Mouse (Mus musculus) bone marrow macrophage, adult 2 months (primary cell): ENCODE measurements around the gene Tap1. TPM values are rescaled to one million over a fixed set of nuclear protein-coding genes. Genes with fewer than 3 reads are reported as not detected.
"Not testable (repeated sequence)": the region's sequence is repeated elsewhere in the genome, so short reads cannot be mapped to it uniquely, and the experiment has no call there.

Source experiments
- H3K27ac ChIP-seq: 2 replicates; pipeline ENCODE4 v1.5.1; 2012; ENCODE audit warnings: low read depth, low read length; ENCODE audit not compliant: insufficient read depth
- H3K4me1 ChIP-seq: 2 replicates; pipeline ENCODE4 v1.6.1; 2012; ENCODE audit warnings: low read length; ENCODE audit not compliant: control insufficient read depth, insufficient read depth
- H3K4me3 ChIP-seq: 2 replicates; pipeline ENCODE4 v1.5.1; 2012; ENCODE audit warnings: mild to moderate bottlenecking, low read length, moderate library complexity; ENCODE audit not compliant: insufficient read depth
- CTCF ChIP-seq: IDR thresholded peaks from 2 replicates; pipeline ENCODE4 v1.5.1; 2012; ENCODE audit warnings: low read depth, mild to moderate bottlenecking, low read length, moderate library complexity
- POLR2A ChIP-seq: IDR thresholded peaks from 2 replicates; pipeline ENCODE4 v1.6.1; 2012; ENCODE audit warnings: mild to moderate bottlenecking, low read depth, low read length, borderline replicate concordance
- polyA plus RNA-seq: library from polyadenylated mRNA; stranded (reverse); fragments of >200 nt; gene quantifications from 2 replicates; pipeline ENCODE4 v1.2.4, GENCODE M21; 2012; ENCODE audit not compliant: missing spikeins, insufficient read depth, insufficient read length

The Tap1 gene
- polyA plus RNA-seq, 1 experiment = 60.8 TPM

- Histone ChIP-seq H3K4me3 (no peak overlapping the region), H3K27ac (no peak overlapping the region), H3K4me1 (peaks cover 6% of the 10 kb centered on the region; the same call in 1 of the 2 replicates)
- TF ChIP-seq CTCF = no peak
- TF ChIP-seq POLR2A = no peak
Measured at GRCm38 (mm10) chr17:34209680-34210079, 22.3 kb downstream of the Tap1 start.

- H3K4me3 ChIP-seq = no peak overlapping the region
- 0 out of 2 replicates have a peak, but pooled peaks cover 2% of the 10 kb centered on the region for H3K4me1 ChIP-seq
- TF ChIP-seq CTCF (no peak), POLR2A (no peak)
- H3K27ac ChIP-seq = no peak overlapping the region
Measured at GRCm38 (mm10) chr17:34210599-34210998, 23.2 kb downstream of the Tap1 start.

DNA sequence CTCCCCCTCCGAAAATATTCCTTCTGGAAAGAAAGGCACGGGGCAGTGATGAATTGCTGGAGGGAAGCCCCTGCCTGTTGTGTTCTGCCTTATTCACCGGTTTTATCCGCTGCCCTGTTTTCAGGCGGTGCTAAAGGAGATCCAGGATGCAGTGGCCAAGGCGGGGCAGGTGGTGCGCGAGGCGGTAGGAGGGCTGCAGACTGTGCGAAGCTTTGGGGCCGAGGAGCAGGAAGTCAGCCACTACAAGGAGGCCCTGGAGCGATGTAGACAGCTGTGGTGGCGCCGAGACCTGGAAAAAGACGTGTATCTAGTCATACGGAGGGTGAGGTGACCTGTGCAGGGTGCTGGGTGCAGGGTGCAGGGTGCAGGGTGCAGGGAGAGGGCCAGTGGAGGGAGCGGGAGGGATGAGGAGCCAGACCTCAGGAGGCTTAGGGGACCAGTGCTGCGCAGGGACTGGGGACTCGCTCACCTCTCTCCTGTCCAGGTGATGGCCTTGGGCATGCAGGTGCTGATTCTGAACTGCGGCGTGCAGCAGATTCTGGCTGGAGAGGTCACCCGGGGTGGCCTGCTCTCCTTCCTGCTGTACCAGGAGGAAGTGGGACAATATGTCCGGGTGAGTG, 24.5 kb downstream of the Tap1 start:
- no peak for TF ChIP-seq CTCF
- no peak for TF ChIP-seq POLR2A

GRCm38 (mm10) chr17:34213936-34214335, 26.6 kb downstream of the Tap1 start:
- H3K4me3 ChIP-seq = no peak overlapping the region
- TF ChIP-seq CTCF (no peak), POLR2A (no peak)
- H3K27ac ChIP-seq = no peak overlapping the region
- H3K4me1 ChIP-seq = no peaks in the 10 kb centered on the region

More for the DNA sequence above, 24.5 kb downstream of the Tap1 start:
- H3K4me3 ChIP-seq = no peak overlapping the region
- H3K4me1 ChIP-seq = no peaks in the 10 kb centered on the region
- no peak overlapping the region for H3K27ac ChIP-seq

DNA sequence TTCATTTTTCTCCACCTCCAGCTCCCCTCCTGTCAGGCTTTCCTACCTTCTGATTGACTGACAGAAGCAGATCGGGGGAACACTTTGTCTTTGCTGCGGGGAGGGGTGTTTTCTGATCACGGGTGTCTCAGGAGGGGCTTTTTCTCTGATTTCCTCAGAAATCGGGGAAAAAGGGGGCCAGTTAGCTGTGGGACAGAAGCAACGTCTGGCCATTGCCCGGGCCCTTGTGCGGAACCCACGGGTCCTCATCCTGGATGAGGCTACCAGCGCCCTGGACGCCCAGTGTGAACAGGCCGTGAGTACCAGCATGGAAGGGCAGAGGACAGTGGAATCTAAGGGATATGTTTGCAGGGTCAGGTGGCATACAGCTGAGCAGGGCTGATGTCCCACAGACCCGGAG, 27.8 kb downstream of the Tap1 start:
- H3K27ac ChIP-seq = no peak overlapping the region
- no peak for TF ChIP-seq CTCF
- TF ChIP-seq POLR2A = no peak
- H3K4me1 ChIP-seq = no peaks in the 10 kb centered on the region
- no peak overlapping the region for H3K4me3 ChIP-seq

DNA sequence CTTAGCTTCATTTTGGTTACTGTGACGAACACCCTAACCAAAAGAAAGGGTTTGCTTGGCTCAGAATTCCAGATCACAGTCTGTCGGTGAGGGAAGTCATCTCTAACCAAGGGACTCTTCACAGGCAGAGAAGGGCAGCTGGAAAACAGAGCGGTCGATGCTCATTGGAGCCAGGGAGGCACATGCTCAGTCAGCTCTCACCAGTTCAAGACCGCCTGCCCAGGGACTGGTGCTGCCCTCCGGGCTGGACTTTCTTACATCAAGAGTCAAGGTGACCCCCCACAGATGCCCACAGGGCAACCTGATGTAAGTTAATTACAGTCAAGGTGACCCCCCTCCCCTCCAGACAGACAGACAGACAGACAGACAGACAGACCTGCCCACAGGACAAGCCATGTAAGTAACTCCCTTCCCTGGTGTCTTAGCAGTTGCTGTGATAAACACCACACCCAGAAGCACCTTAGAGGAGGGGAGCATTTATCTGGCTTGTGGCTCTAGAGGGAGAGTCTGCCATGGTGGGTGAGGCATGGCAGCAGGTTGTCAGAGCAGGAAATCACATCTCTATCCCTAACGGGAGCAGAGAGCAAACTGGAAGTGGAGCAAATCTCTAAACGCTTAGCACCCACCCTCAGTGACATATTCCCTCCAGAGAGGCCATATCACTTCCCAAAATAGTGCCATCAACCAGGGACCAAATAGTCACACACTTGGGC, 30.0 kb downstream of the Tap1 start:
- Histone ChIP-seq H3K4me1 (no peaks in the 10 kb centered on the region), H3K27ac (no peak overlapping the region), H3K4me3 (no peak overlapping the region)
- TF ChIP-seq POLR2A (no peak), CTCF (no peak)

DNA sequence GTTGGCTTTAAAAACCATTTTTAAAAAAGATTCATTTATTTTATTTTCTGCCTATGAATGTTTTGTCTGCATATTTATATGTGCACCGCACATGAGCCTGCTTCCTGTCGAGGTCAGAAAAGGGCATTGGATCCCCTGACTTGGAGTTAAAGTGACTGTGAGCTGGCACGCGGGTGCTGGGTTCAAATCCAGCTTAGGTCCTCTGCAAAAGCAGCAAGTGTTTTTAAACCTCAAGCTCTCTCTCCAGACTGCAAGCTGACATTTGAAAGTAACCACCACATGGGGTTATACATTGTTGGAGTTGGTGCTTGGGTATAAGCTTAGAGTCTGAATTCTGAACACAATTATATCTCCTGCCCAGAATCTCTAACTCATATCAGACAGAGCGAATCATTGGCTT, 30.6 kb downstream of the Tap1 start:
- TF ChIP-seq POLR2A (no peak), CTCF (no peak)

DNA sequence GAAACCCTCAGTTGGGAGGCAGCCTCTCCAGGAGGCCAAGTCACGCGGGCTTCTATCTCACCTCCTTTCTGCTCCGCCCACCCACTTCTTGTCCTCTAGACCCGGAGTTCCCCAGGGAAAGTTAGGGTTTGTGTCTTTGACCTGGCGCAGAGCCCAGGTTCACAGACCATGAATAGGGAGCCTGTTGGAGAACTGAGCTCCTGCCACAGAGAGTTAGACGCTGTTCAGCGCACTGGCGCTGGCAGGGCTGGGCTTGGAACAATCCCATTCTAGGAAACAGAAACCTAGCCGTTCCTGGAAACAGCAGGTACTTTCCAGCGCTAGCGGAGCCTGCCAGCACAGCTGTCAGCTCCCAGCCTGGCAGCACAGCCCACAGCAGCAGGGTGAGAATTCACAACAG, 31.3 kb downstream of the Tap1 start:
- no peak for TF ChIP-seq CTCF
- no peak for TF ChIP-seq POLR2A
- Histone ChIP-seq H3K4me1 (no peaks in the 10 kb centered on the region), H3K4me3 (no peak overlapping the region), H3K27ac (no peak overlapping the region)

More for the DNA sequence above, 30.6 kb downstream of the Tap1 start:
- H3K4me3 ChIP-seq = no peak overlapping the region
- H3K27ac ChIP-seq = no peak overlapping the region
- H3K4me1 ChIP-seq = no peaks in the 10 kb centered on the region

- not testable (repeated sequence) for H3K27ac ChIP-seq, H3K4me1 ChIP-seq, H3K4me3 ChIP-seq
- peak; percentile 23; the same call in 1 of the 2 replicates for TF ChIP-seq CTCF
Measured at GRCm38 (mm10) chr17:34219096-34219495, 31.7 kb downstream of the Tap1 start.

GRCm38 (mm10) chr17:34219801-34220200, 32.4 kb downstream of the Tap1 start:
- H3K4me3 ChIP-seq, H3K27ac ChIP-seq, H3K4me1 ChIP-seq: not testable (repeated sequence)

DNA sequence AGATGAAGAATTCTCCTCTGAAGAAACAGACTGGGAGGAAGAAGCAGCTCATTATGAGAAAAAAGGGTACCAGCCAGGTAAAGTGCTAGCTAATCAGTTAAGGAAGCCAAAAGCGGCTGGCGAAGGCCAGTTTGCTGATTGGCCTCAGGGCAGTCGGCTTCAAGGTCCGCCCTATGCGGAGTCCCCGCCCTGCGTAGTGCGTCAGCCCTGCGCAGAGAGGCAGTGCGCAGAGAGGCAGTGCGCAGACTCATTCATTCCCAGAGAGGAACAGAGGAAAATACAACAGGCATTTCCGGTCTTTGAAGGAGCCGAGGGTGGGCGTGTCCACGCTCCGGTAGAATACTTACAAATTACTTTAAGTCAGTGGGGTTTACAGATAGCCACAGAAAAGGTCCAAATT, 33.0 kb downstream of the Tap1 start:
- H3K4me1 ChIP-seq, H3K27ac ChIP-seq, H3K4me3 ChIP-seq: not testable (repeated sequence)
